Mouse (Mus musculus) stomach, postnatal 0 days (tissue): ENCODE measurements around the gene Pfkm.

ENCODE experiments used
- CTCF ChIP-seq: IDR thresholded peaks from 2 replicates; pipeline ENCODE4 v1.5.1; 2016; ENCODE audit warnings: antibody characterized with exemption, low read depth, mild to moderate bottlenecking, moderate library complexity
- EP300 ChIP-seq: optimal IDR thresholded peaks from 2 replicates; pipeline ENCODE3; 2016; ENCODE audit warnings: antibody characterized with exemption

DNA sequence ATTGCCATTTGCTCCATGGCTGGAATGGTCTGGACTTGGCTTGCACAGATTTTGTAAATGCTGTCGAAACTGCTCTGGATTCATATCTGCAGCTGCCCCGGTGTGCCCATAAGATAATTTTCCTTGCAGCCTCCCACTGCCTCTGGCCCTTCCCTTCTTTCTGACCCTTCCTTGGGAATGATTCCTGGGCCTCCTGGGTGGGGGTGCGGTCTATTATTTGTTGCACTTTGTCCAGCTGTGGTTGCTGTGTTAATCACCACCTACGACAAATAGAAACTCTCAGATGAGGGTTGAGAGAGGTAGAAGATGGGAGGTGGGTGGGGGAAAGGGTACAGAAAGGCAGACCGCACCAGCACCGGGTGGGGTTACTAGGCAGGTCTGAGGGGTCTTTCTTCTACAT, 14.8 kb downstream of the Pfkm start:
- TF ChIP-seq CTCF: no peak
- TF ChIP-seq EP300: no peak
